Mouse (Mus musculus) cerebellum, adult 2 months (tissue): Measurements from ENCODE around the gene Ecm1.

Experiments used
- CTCF ChIP-seq: fragments of 200-500 bp; IDR thresholded peaks from 2 replicates; pipeline ENCODE4 v1.5.1; 2011; ENCODE audit warnings: low read depth, mild to moderate bottlenecking, control low read depth, low read length, moderate library complexity, borderline replicate concordance; ENCODE audit not compliant: insufficient read depth
- POLR2A ChIP-seq: fragments of 200-500 bp; IDR thresholded peaks from 2 replicates; pipeline ENCODE4 v1.6.1; 2011; ENCODE audit warnings: low read length, control low read depth, borderline replicate concordance; ENCODE audit not compliant: insufficient read depth

- TF ChIP-seq CTCF (no peak), POLR2A (no peak)
Measured at GRCm38 (mm10) chr3:95722386-95722785, 17.0 kb downstream of the Ecm1 start.
